Mouse (Mus musculus): Measurements from ENCODE around the gene Acp7.

DNA sequence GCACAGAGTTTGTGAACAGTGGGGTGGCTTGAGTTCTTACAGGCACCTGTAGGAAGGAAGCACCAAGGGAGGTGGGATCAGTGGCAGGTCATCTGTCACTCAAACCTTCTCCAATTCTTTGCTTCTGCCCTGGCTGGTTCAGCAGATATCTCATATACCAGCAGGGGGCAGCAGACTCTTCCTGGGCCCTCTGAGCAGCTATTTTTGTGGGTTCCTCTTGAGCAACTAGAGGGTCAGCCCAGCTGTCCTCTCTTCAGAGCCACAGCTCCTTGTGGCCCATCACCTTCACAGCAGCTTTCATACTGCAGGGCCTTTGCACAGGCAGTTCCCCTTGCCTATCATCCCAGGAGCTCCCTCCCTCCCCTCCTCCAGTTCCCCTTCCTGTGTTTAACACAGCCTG, 62.9 kb downstream of the Acp7 start:
- TF ChIP-seq GATA2 (IDR thresholded peaks at IDR 0.05; ENCODE audit: borderline replicate concordance, low read depth, low read length) (no peak), CTCF (IDR thresholded peaks at IDR 0.05; ENCODE audit: low read depth, low read length) (peak; percentile 69), TAL1 (conservative IDR thresholded peaks at IDR 0.05; ENCODE audit: low read depth, low read length) (no peak), GATA1 (IDR thresholded peaks at IDR 0.05; ENCODE audit: borderline replicate concordance, low read length) (no peak)

Data from G1E (cell line).